Mouse (Mus musculus): ENCODE results near the gene Vwa1. TPM values are rescaled to one million over a fixed set of nuclear protein-coding genes. Genes with fewer than 3 reads are reported as not detected.
"Not testable (repeated sequence)": the region's sequence is repeated elsewhere in the genome, so short reads cannot be mapped to it uniquely, and the experiment has no call there.

The Vwa1 gene
- total and polyA plus RNA-seq, 2 experiments = 0.32 to 0.46 TPM

DNA sequence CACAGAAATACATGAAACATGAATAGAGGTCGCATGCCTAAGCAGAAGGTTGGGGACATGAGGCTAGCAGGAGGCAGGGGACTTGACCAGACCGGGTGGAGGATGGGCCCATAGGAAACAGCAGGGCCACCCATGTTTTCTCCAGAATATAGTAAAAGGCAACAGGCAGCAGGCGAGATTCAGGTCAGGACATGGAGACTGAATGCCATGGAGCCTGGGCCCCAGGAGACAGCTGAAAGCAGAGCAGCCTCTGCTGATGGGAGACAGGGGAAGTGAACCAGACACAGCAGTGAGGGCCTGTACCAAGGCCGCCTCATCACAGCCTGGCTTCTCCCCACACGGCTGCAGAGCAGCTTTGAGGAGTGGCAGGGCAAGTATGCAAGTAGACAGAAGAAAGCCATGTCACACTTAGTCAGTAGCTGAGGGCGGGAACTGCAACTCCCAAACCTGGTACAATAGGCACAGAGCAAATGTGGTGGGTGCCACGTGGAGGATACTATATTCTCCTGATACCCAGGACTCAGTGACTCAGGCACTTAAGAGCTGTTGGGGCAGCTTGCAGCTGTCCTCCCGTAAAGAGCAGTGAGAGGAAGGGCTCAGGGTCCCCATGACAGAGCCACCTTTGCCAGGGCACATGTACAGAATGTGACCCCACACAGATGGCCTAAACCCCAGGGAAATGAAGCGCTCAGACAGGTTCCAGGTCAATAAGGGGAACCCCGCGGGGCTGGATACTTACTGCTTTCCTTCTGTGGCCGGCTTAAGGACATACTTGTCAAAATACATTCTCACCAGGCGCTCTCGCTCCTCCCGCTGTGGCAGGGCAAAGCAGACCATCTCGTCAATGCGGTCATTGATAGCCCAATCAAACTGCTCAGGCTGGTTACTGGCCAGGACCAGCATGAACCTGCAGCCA, 27.7 kb downstream of the Vwa1 start:
- Histone ChIP-seq H3K9ac (ENCODE audit: low read depth, low read length) (no peak overlapping the region), H3K36me3 (ENCODE audit: control insufficient read depth, insufficient read depth, low read length) (peaks cover 62% of the 10 kb centered on the region), H3K27ac (replicated peaks; ENCODE audit: insufficient read depth, low read depth, low read length) (no peak overlapping the region), H3K4me3 (ENCODE audit: insufficient read depth, low read depth, low read length) (no peak overlapping the region), H3K79me2 (ENCODE audit: control insufficient read depth, insufficient read depth, low read length) (no peaks in the 10 kb centered on the region), H3K27me3 (ENCODE audit: control insufficient read depth, insufficient read depth, low read length) (no peaks in the 10 kb centered on the region), H3K4me1 (ENCODE audit: control insufficient read depth, insufficient read depth, low read length) (no peaks in the 10 kb centered on the region)
- no peak for DNase-seq (ENCODE audit: extremely low read depth, low read depth, low spot score)
- WGBS = 92% methylated on average over 17 of the region's 17 CpGs
- TF ChIP-seq CTCF (IDR thresholded peaks at IDR 0.05; ENCODE audit: low read depth, low read length) (no peak), POLR2A (IDR thresholded peaks at IDR 0.05; ENCODE audit: extremely low read depth, insufficient read depth, low read length) (no peak)

DNA sequence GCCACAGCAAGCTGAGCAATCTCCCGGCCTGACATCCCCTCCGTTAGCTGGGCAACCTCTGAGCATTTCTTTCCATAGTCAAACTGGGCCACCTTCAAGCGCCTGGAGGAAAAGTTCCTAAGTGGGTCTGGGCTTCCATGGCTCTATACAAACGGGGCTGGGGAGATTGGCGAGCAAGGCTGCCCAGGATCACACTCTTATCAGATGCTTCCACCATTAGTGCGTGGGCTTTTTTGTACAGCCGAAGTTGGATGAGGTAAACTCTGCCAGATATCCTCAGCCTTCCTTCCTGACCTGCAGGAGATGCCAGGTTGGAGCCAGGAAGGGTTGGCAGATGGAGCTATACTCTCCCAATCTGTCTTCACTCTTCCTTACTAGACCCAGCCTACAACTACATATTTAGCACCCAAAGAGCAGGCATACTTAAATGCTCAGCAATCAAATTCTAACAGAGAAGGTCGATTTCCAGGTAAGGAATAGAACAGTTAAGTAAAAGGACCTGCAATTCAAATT, 28.4 kb downstream of the Vwa1 start:
- Histone ChIP-seq H3K9ac (ENCODE audit: low read depth, low read length) (no peak overlapping the region), H3K4me1 (ENCODE audit: control insufficient read depth, insufficient read depth, low read length) (no peaks in the 10 kb centered on the region), H3K4me3 (ENCODE audit: insufficient read depth, low read depth, low read length) (no peak overlapping the region), H3K27ac (replicated peaks; ENCODE audit: insufficient read depth, low read depth, low read length) (no peak overlapping the region), H3K79me2 (ENCODE audit: control insufficient read depth, insufficient read depth, low read length) (no peaks in the 10 kb centered on the region), H3K36me3 (ENCODE audit: control insufficient read depth, insufficient read depth, low read length) (peaks cover 55% of the 10 kb centered on the region), H3K27me3 (ENCODE audit: control insufficient read depth, insufficient read depth, low read length) (no peaks in the 10 kb centered on the region)
- no peak for DNase-seq (ENCODE audit: extremely low read depth, low read depth, low spot score)
- no peak for TF ChIP-seq CTCF (IDR thresholded peaks at IDR 0.05; ENCODE audit: low read depth, low read length)
- no peak for TF ChIP-seq POLR2A (IDR thresholded peaks at IDR 0.05; ENCODE audit: extremely low read depth, insufficient read depth, low read length)
- 87% methylated on average over 8 of the region's 8 CpGs for WGBS

DNA sequence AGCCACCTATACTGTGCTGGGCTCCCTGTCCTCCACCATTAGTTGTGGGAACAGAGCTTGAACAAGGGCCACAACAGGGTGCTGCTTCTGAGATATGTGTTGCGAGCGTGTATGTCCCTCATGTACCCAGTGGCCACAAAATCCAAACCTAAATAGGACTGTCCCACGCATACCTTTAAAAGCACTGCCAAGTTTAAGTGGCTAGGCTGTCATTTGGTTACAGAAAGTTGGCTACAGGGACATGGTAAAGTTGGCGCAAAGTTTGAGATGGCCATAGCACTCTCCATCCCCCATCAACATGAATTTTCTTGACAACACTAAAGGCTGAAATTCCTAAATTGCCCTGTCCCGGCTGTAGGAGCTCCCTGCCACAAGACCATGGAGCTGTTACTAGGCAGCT, 29.4 kb downstream of the Vwa1 start:
- Histone ChIP-seq H3K4me1 (ENCODE audit: control insufficient read depth, insufficient read depth, low read length) (no peaks in the 10 kb centered on the region), H3K27me3 (ENCODE audit: control insufficient read depth, insufficient read depth, low read length) (no peaks in the 10 kb centered on the region), H3K79me2 (ENCODE audit: control insufficient read depth, insufficient read depth, low read length) (no peaks in the 10 kb centered on the region), H3K27ac (replicated peaks; ENCODE audit: insufficient read depth, low read depth, low read length) (no peak overlapping the region), H3K36me3 (ENCODE audit: control insufficient read depth, insufficient read depth, low read length) (peaks cover 47% of the 10 kb centered on the region), H3K9ac (ENCODE audit: low read depth, low read length) (no peak overlapping the region), H3K4me3 (ENCODE audit: insufficient read depth, low read depth, low read length) (no peak overlapping the region)
- TF ChIP-seq POLR2A (IDR thresholded peaks at IDR 0.05; ENCODE audit: extremely low read depth, insufficient read depth, low read length) (no peak), CTCF (IDR thresholded peaks at IDR 0.05; ENCODE audit: low read depth, low read length) (no peak)
- DNase-seq (ENCODE audit: extremely low read depth, low read depth, low spot score) = no peak
- WGBS = 94% methylated on average over 5 of the region's 5 CpGs

DNA sequence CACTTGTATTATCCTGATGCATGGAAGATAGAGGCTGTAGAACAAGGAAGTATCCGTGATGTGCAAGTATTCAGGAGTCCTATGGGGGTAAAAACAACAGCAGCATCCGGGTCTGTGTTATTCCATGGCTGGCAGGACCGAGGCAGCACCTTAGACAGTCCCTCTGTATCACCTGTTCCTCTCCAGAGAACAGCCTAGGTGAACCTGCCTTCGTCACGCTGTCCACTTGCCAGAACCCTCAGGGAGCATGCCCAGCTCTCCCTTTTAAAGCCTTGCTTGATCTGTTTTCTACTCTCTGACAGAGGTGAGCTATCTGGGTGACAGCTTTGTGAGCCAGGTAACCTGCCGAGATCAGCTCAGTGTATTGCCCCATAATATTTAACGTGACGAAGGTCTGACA, 30.0 kb downstream of the Vwa1 start:
- H3K79me2 ChIP-seq (ENCODE audit: control insufficient read depth, insufficient read depth, low read length) = no peaks in the 10 kb centered on the region
- no peak overlapping the region for H3K27ac ChIP-seq (replicated peaks; ENCODE audit: insufficient read depth, low read depth, low read length)
- H3K27me3 ChIP-seq (ENCODE audit: control insufficient read depth, insufficient read depth, low read length) = no peaks in the 10 kb centered on the region
- DNase-seq (ENCODE audit: extremely low read depth, low read depth, low spot score) = no peak
- no peak overlapping the region for H3K9ac ChIP-seq (ENCODE audit: low read depth, low read length)
- H3K4me1 ChIP-seq (ENCODE audit: control insufficient read depth, insufficient read depth, low read length) = no peaks in the 10 kb centered on the region
- H3K4me3 ChIP-seq (ENCODE audit: insufficient read depth, low read depth, low read length) = no peak overlapping the region
- no peak for TF ChIP-seq POLR2A (IDR thresholded peaks at IDR 0.05; ENCODE audit: extremely low read depth, insufficient read depth, low read length)
- peaks cover 45% of the 10 kb centered on the region for H3K36me3 ChIP-seq (ENCODE audit: control insufficient read depth, insufficient read depth, low read length)
- 93% methylated on average over 8 of the region's 8 CpGs for WGBS

DNA sequence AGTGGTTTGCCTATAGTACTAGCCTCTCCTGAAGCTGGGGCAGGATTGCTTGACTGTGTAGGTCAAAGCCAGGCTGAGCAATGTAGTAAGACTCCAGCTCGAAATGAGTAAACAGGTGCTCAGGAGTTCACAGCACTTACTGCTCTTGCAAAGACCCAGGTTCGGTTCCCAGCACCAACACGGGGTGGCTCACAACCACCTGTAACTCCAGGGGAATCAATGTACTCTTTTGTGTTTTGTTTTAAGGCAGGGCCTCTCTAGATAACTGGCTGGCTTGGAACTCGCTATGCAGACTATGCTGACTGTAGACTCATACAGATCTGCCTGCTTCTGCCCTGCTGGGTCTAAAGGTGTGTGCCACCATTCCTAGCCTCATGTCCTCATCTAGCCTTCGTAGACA, 31.8 kb downstream of the Vwa1 start:
- H3K4me1 ChIP-seq (ENCODE audit: control insufficient read depth, insufficient read depth, low read length) = no peaks in the 10 kb centered on the region
- no peaks in the 10 kb centered on the region for H3K27me3 ChIP-seq (ENCODE audit: control insufficient read depth, insufficient read depth, low read length)
- no peak for DNase-seq (ENCODE audit: extremely low read depth, low read depth, low spot score)
- 95% methylated on average over 5 of the region's 5 CpGs for WGBS
- no peak overlapping the region for H3K9ac ChIP-seq (ENCODE audit: low read depth, low read length)
- no peak overlapping the region for H3K27ac ChIP-seq (replicated peaks; ENCODE audit: insufficient read depth, low read depth, low read length)
- no peaks in the 10 kb centered on the region for H3K79me2 ChIP-seq (ENCODE audit: control insufficient read depth, insufficient read depth, low read length)
- TF ChIP-seq CTCF (IDR thresholded peaks at IDR 0.05; ENCODE audit: low read depth, low read length) (no peak), POLR2A (IDR thresholded peaks at IDR 0.05; ENCODE audit: extremely low read depth, insufficient read depth, low read length) (no peak)
- H3K4me3 ChIP-seq (ENCODE audit: insufficient read depth, low read depth, low read length) = no peak overlapping the region
- peaks cover 32% of the 10 kb centered on the region for H3K36me3 ChIP-seq (ENCODE audit: control insufficient read depth, insufficient read depth, low read length)

DNA sequence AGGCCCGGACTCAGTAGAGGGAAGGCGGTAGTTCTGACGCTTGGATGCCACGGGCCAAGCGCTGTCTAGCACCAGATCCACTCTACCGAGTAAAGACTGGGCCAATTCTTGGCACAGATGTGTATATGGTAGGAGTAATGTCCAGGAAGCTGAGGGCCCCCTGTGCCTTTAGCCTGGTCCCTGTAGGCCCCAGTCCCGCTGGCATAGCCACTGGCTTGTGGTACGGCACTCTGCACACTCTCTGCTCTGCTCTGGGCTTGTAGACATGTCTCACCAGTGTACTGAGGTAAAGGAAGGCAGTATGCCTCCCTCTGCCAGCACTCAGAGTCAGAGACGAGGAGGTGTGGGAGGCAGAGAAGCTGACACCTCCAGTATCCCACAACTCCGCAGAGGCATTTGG, 33.8 kb downstream of the Vwa1 start:
- H3K4me3 ChIP-seq (ENCODE audit: insufficient read depth, low read depth, low read length); H3K27me3 ChIP-seq (ENCODE audit: control insufficient read depth, insufficient read depth, low read length); H3K27ac ChIP-seq (replicated peaks; ENCODE audit: insufficient read depth, low read depth, low read length); H3K9ac ChIP-seq (ENCODE audit: low read depth, low read length); H3K79me2 ChIP-seq (ENCODE audit: control insufficient read depth, insufficient read depth, low read length); H3K4me1 ChIP-seq (ENCODE audit: control insufficient read depth, insufficient read depth, low read length); DNase-seq (ENCODE audit: extremely low read depth, low read depth, low spot score): not testable (repeated sequence)
- peaks cover 24% of the 10 kb centered on the region for H3K36me3 ChIP-seq (ENCODE audit: control insufficient read depth, insufficient read depth, low read length)
- 89% methylated on average over 10 of the region's 10 CpGs for WGBS

Measured in liver, adult 2 months (tissue).